Comparison of ENCODE assay signal across 9 mouse cellular contexts in the genomic region with DNA sequence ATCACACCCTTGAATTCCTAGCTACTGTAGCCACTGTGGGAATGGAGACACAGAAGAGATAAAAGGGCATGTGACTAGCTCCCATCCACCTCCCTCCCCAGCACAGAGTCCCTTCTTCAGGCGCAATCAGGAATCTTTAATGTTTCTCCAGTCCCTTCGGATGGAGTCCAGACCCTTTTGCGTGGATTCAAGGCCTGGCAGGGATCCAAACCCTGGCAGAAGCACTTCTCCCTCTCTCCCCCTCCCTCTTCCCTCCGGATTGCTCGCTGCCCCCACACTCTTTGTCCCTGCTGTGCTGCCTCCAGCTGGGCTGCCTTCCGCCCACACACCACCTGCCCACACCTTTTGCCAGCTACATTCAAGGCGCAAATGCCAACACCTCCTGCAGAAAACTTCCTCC.
A peak's percentile ranks its signal among the peaks of the same experiment; 100 is the strongest.
DNase-seq lines count a peak whose midpoint lies in the region; ATAC-seq and TF ChIP-seq lines count a peak whose summit lies in the region.
"Had no signal": no experiment of that assay in that cellular context is flagged by ENCODE, and none has a peak within 500 bp of the region (broad histone marks: within the 10 kb centered on the region; RNA-seq: fewer than 3 reads in every experiment).

No protein-coding gene starts in this region.

- H3K27ac ChIP-seq in heart, embryonic 11.5 days (ENCODE audit: low read depth, low read length), result peak overlapping the region; percentile 37
- H3K27ac ChIP-seq in midbrain, postnatal 0 days (ENCODE audit: low read depth, low read length), result peak overlapping the region; percentile 12; the same call in 1 of the 2 replicates
- no peak overlapping the region for H3K27ac ChIP-seq in liver, postnatal 0 days (ENCODE audit: low read depth)

- 0 out of 2 replicates have a peak overlapping the region, but pooled peaks have one; percentile 16 for H3K9ac ChIP-seq in heart, embryonic 11.5 days (ENCODE audit: low read depth, low read length)
- 0 out of 2 replicates have a peak overlapping the region, but pooled peaks have one; percentile 29 for H3K9ac ChIP-seq in midbrain, postnatal 0 days (replicated peaks; ENCODE audit: low read length, poor library complexity, severe bottlenecking)
- no peak overlapping the region for H3K9ac ChIP-seq in liver, postnatal 0 days (replicated peaks)

- no peak for DNase-seq in heart, adult 9 months (ENCODE audit: low spot score in 2 of 2)
- peak; percentile 86 to 94 for DNase-seq in frontal cortex, adult 2 months (ENCODE audit: extremely low spot score in 1 of 2, low spot score in 1 of 2)
- DNase-seq in layer of hippocampus, postnatal 10 days (ENCODE audit: low spot score in 2 of 2), result peak; percentile 79 to 82
- DNase-seq in midbrain, postnatal 0 days (ENCODE audit: low spot score), result peak; percentile 79
- DNase-seq in liver, postnatal 0 days, result no peak

- H3K36me3 ChIP-seq in heart, embryonic 11.5 days (ENCODE audit: control insufficient read depth, insufficient read depth, low read length), result no peaks in the 10 kb centered on the region
- no peaks in the 10 kb centered on the region for H3K36me3 ChIP-seq in midbrain, postnatal 0 days (ENCODE audit: insufficient read depth, low read length)
- no peaks in the 10 kb centered on the region for H3K36me3 ChIP-seq in liver, postnatal 0 days (replicated peaks; ENCODE audit: insufficient read depth, low read length)

- peak; percentile 67 for ATAC-seq in heart, embryonic 11.5 days (replicated peaks; ENCODE audit: insufficient number of reproducible peaks, low FRiP score, low TSS enrichment)
- peak; percentile 46; the same call in 1 of the 2 replicates for ATAC-seq in cerebellum, adult (ENCODE audit: insufficient number of reproducible peaks, low FRiP score, low TSS enrichment)
- ATAC-seq in midbrain, postnatal 0 days (ENCODE audit: low FRiP score), result no peak
- no peak for ATAC-seq in liver, postnatal 0 days
- no peak for ATAC-seq in megakaryocyte, adult 5-6 weeks (ENCODE audit: poor library complexity, severe bottlenecking)

- peak overlapping the region; percentile 51 for H3K4me2 ChIP-seq in heart, embryonic 11.5 days
- peak overlapping the region; percentile 54 for H3K4me2 ChIP-seq in midbrain, postnatal 0 days (ENCODE audit: low read depth, low read length, poor library complexity, severe bottlenecking)
- H3K4me2 ChIP-seq in liver, postnatal 0 days (ENCODE audit: low read depth, low read length), result no peak overlapping the region

- H3K4me3 ChIP-seq in heart, embryonic 11.5 days (ENCODE audit: low read depth, low read length), result no peak overlapping the region
- H3K4me3 ChIP-seq in midbrain, postnatal 0 days (ENCODE audit: low read depth, low read length), result no peak overlapping the region
- no peak overlapping the region for H3K4me3 ChIP-seq in liver, postnatal 0 days (ENCODE audit: low read depth, low read length)
- H3K4me3 ChIP-seq: erythroblast, embryonic 14.5 days had no signal

- H3K27me3 ChIP-seq in heart, embryonic 11.5 days (ENCODE audit: control insufficient read depth, insufficient read depth, low read length), result no peaks in the 10 kb centered on the region
- no peaks in the 10 kb centered on the region for H3K27me3 ChIP-seq in midbrain, postnatal 0 days (ENCODE audit: insufficient read depth, low read length)
- H3K27me3 ChIP-seq in liver, postnatal 0 days (ENCODE audit: insufficient read depth, low read length), result no peaks in the 10 kb centered on the region

- WGBS in heart, embryonic 11.5 days (ENCODE audit: insufficient replicate concordance), result 11% methylated on average over 7 of the region's 7 CpGs
- WGBS in midbrain, postnatal 0 days, result 11% methylated on average over 7 of the region's 7 CpGs
- WGBS in liver, postnatal 0 days (ENCODE audit: insufficient replicate concordance), result 58% methylated on average over 7 of the region's 7 CpGs

- H3K9me3 ChIP-seq in heart, embryonic 11.5 days (replicated peaks; ENCODE audit: control insufficient read depth, low read length), result no peaks in the 10 kb centered on the region
- no peaks in the 10 kb centered on the region for H3K9me3 ChIP-seq in midbrain, postnatal 0 days (ENCODE audit: low read length)
- no peaks in the 10 kb centered on the region for H3K9me3 ChIP-seq in liver, postnatal 0 days (ENCODE audit: low read length)

- TF ChIP-seq EP300 in liver, postnatal 0 days (IDR thresholded peaks at IDR 0.05; ENCODE audit: low read depth), result no peak

- TF ChIP-seq CTCF in midbrain, postnatal 0 days (IDR thresholded peaks at IDR 0.05), result no peak
- no peak for TF ChIP-seq CTCF in liver, postnatal 0 days (IDR thresholded peaks at IDR 0.05; ENCODE audit: low read depth)

- peaks cover 48% of the 10 kb centered on the region for H3K4me1 ChIP-seq in heart, embryonic 11.5 days (ENCODE audit: control insufficient read depth, insufficient read depth, low read length)
- peaks cover 19% of the 10 kb centered on the region for H3K4me1 ChIP-seq in midbrain, postnatal 0 days (ENCODE audit: insufficient read depth, low read length)
- H3K4me1 ChIP-seq in liver, postnatal 0 days (ENCODE audit: insufficient read depth), result no peaks in the 10 kb centered on the region

Comparison
In these comparisons a context has a peak if more than half of its experiments do, and no peak if none do; other contexts are left out.
1. ATAC-seq: peak in heart, embryonic 11.5 days (single experiment) and cerebellum, adult (single experiment); none in midbrain, postnatal 0 days (single experiment), liver, postnatal 0 days (single experiment) and megakaryocyte, adult 5-6 weeks (single experiment).
2. DNase-seq: peak in frontal cortex, adult 2 months (2 of 2), layer of hippocampus, postnatal 10 days (2 of 2) and midbrain, postnatal 0 days (single experiment); none in heart, adult 9 months (0 of 2) and liver, postnatal 0 days (single experiment).